Mouse (Mus musculus) hindbrain, embryonic 13.5 days (tissue): ENCODE data around the gene Slc25a43. TPM values are rescaled to one million over a fixed set of nuclear protein-coding genes. Genes with fewer than 3 reads are reported as not detected.
"Not testable (repeated sequence)": the region's sequence is repeated elsewhere in the genome, so short reads cannot be mapped to it uniquely, and the experiment has no call there.

Experiments used
- ATAC-seq: fragments of 200-750 bp; cut with Nextera tagmentation; 2 replicates; pipeline ENCODE4 v1.8.0; 2017; ENCODE audit warnings: moderate TSS enrichment; ENCODE audit not compliant: low FRiP score
- H3K27ac ChIP-seq: fragments of 300-500 bp; sonication (generic); 2 replicates; pipeline ENCODE4 v1.5.1; 2015; ENCODE audit warnings: inconsistent platforms, mild to moderate bottlenecking, moderate library complexity
- H3K27me3 ChIP-seq: fragments of 300-500 bp; sonication (generic); 2 replicates; pipeline ENCODE4 v1.6.1; 2015; ENCODE audit warnings: mild to moderate bottlenecking, inconsistent platforms
- H3K36me3 ChIP-seq: fragments of 300-500 bp; sonication (generic); 2 replicates; pipeline ENCODE4 v1.6.1; 2015; ENCODE audit warnings: mild to moderate bottlenecking, inconsistent platforms
- H3K4me1 ChIP-seq: fragments of 300-500 bp; sonication (generic); replicated peaks from 2 replicates; pipeline ENCODE4 v1.6.1; 2015; ENCODE audit warnings: inconsistent platforms
- H3K4me2 ChIP-seq: fragments of 300-500 bp; sonication (generic); 2 replicates; pipeline ENCODE4 v1.6.1; 2015; ENCODE audit warnings: inconsistent platforms, mild to moderate bottlenecking, moderate library complexity
- H3K4me3 ChIP-seq: fragments of 300-500 bp; sonication (generic); 2 replicates; pipeline ENCODE4 v1.5.1; 2015; ENCODE audit warnings: mild to moderate bottlenecking, inconsistent platforms
- H3K9ac ChIP-seq: fragments of 300-500 bp; sonication (generic); 2 replicates; pipeline ENCODE4 v1.6.1; 2015; ENCODE audit warnings: mild to moderate bottlenecking, inconsistent platforms
- H3K9me3 ChIP-seq: fragments of 300-500 bp; sonication (generic); 2 replicates; pipeline ENCODE4 v1.6.1; 2016; ENCODE audit warnings: inconsistent platforms
- WGBS: fragments of 180-500 bp; shearing (Covaris S2); methylation state at CpG from one replicate; pipeline ENCODE4 v1.1.7; 2015; 5-methylcytosine and 5-hydroxymethylcytosine counted together
- polyA plus RNA-seq: library from polyadenylated mRNA; unstranded; fragments of >200 nt; fragmentation: Nextera tagmentation; extraction: Ambion mirVana; gene quantifications from 2 replicates; pipeline ENCODE4 v1.2.1, GENCODE M21; 2015

Gene Slc25a43
- polyA plus RNA-seq, 1 experiment from 2014 or later: 0.92 TPM

DNA sequence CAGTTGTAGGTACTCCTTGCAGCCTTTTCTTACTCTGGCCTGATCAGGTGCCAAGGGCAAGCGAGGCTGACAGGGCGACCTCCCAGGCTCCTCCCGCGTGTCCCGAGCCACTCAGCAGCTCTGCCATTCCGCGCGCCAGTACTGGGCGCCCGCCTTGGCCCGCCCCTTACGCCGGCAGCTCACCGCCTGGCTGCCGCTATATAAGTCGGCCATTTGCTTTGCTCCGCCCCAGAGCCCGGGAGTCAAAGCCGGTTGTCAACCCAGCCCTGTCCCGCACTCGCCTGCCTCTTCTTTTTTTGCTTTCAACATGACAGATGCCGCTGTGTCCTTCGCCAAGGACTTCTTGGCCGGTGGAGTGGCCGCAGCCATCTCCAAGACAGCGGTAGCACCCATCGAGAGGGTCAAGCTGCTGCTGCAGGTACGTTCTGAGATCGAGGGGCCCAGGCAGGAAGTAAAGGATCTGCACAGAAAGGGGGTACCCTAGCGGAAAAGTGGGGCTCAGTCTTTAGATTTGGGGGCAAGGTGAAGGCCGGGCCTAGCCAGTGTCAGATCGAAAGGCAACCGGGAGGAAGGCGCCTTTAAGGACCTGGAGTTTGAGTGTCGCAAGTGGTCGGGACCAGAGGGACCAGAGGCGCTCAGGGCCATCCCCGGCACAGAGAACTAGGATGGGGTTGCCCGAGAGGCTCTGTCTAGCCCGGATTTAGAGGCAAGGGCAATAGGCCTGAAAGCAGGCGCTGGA, 52.1 kb downstream of the Slc25a43 start, which contains the start of gene Slc25a5:
TSS of gene Slc25a5 (plus strand) at position 228 of the 739 bp plus-strand sequence.
- Histone ChIP-seq H3K27ac (peak within 1 kb of the TSS; percentile 91), H3K36me3 (peaks cover 9% of the 10 kb centered on the region), H3K27me3 (no peaks in the 10 kb centered on the region), H3K4me2 (peak within 1 kb of the TSS; percentile 55), H3K9me3 (no peaks in the 10 kb centered on the region), H3K9ac (peak within 1 kb of the TSS; percentile 80), H3K4me3 (peak within 1 kb of the TSS; percentile 59), H3K4me1 (peaks cover 9% of the 10 kb centered on the region; the same call in 1 of the 2 replicates)
- 19% methylated on average over 41 of the region's 41 CpGs for WGBS
- peak; percentile 96 for ATAC-seq

DNA sequence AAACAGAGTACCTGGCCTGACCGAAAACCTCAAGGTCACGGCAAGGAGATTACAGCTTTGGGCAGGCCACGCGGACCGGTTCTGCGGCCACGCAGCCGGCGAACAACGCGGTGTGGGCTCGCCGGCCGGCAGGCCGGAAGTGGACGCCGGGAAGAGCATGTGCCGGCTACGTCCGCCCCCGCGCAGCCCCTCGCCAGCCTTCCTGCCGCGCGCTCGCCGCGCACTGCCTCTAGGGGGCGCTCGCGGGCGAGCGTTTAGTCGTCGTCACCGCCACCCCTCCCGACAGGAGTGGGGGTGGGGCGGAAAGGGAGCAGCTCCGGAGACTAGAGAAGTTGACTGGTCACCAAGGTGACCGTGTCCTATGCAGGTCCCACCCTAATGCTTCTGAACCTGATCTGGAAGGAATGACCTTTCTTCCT, 52.7 kb downstream of the Slc25a43 start:
- 21% methylated on average over 35 of the region's 41 CpGs for WGBS
- H3K27me3 ChIP-seq: no peaks in the 10 kb centered on the region
- peaks cover 9% of the 10 kb centered on the region; the same call in 1 of the 2 replicates for H3K4me1 ChIP-seq
- H3K9me3 ChIP-seq: no peaks in the 10 kb centered on the region
- H3K27ac ChIP-seq: peak overlapping the region; percentile 91
- H3K9ac ChIP-seq: peak overlapping the region; percentile 80
- H3K4me3 ChIP-seq: peak overlapping the region; percentile 59
- peak; percentile 79 for ATAC-seq
- H3K36me3 ChIP-seq: peaks cover 9% of the 10 kb centered on the region
- peak overlapping the region; percentile 55 for H3K4me2 ChIP-seq

DNA sequence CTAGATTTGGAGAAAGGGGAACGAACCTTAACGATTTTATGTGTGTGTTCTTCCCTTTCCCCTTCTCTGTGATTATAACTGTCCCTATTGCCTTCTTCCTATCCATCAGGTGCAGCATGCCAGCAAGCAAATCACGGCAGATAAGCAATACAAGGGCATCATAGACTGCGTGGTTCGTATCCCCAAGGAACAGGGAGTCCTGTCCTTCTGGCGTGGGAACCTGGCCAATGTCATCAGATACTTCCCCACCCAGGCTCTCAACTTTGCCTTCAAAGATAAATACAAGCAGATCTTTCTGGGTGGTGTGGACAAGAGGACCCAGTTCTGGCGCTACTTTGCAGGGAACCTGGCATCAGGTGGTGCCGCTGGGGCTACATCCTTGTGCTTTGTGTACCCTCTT, 53.3 kb downstream of the Slc25a43 start:
- not testable (repeated sequence) for H3K9me3 ChIP-seq, H3K27me3 ChIP-seq, ATAC-seq, H3K36me3 ChIP-seq, H3K4me1 ChIP-seq
- peak overlapping the region; percentile 55 for H3K4me2 ChIP-seq
- peak overlapping the region; percentile 59 for H3K4me3 ChIP-seq
- peak overlapping the region; percentile 91; the same call in 1 of the 2 replicates for H3K27ac ChIP-seq
- peak overlapping the region; percentile 80 for H3K9ac ChIP-seq
- WGBS: 75% methylated on average over 8 of the region's 8 CpGs

DNA sequence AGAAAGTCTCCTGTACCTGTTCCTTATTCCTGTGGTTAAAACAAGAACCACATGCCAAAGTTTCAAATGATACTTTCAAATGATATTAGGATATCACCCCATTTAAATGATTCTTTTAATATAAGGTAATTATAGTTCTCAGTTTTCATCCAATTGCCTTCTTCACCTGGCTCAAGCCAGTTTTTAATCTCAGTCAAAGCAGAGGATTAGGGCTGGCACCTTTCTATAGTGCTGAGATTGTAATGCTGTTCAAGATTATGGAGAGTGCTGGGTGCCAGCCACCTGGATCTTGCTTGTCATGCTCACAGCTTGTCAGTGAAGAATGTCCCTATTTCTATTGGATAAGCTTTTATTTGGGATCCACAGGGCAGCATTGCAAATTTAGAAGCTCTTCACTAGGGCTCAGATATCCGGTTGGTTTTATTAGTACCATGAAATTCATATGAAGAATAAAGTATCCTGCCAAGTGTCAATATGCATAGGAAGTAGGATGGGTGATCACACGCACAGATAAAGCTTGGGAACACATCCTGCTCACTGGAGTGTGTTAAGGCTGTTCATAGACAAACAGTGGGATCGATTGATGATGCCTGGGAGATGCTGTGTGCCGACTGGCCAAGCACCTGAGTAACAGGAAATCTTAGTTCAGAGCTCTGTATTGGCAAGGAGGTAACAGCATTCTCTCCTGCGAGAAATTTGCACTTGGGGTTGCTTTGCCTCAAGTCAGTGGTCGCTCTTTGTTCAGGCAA, 55.8 kb downstream of the Slc25a43 start:
- no peaks in the 10 kb centered on the region for H3K27me3 ChIP-seq
- ATAC-seq: no peak
- no peak overlapping the region for H3K9ac ChIP-seq
- no peak overlapping the region for H3K27ac ChIP-seq
- no peak overlapping the region for H3K4me2 ChIP-seq
- H3K4me3 ChIP-seq: no peak overlapping the region
- 53% methylated on average over 6 of the region's 6 CpGs for WGBS
- no peaks in the 10 kb centered on the region for H3K9me3 ChIP-seq
- H3K4me1 ChIP-seq: peaks cover 9% of the 10 kb centered on the region; the same call in 1 of the 2 replicates
- H3K36me3 ChIP-seq: peaks cover 9% of the 10 kb centered on the region

DNA sequence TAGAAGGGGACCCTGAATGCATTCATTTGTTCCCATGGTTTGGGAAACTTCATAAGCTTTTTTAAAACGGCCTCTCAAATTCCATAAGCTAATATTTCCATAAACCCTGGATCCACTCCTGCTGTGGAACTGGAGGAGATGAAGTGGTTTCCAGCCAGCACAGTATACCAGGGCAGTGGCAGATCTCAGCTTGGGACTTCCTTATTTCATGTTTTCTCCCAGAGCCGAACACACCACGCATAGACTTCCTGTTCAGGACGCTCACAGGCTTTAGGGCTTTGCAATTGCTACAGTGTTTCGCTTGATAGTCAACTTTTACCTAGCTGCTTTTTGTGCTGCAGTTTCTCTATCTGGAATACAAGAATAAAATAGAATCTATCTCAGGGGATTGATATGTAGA, 59.7 kb downstream of the Slc25a43 start:
- no peaks in the 10 kb centered on the region for H3K27me3 ChIP-seq
- H3K4me2 ChIP-seq: no peak overlapping the region
- ATAC-seq: no peak
- H3K9ac ChIP-seq: no peak overlapping the region
- 83% methylated on average over 5 of the region's 5 CpGs for WGBS
- no peak overlapping the region for H3K27ac ChIP-seq
- H3K9me3 ChIP-seq: no peaks in the 10 kb centered on the region
- H3K36me3 ChIP-seq: 0 out of 2 replicates have a peak, but pooled peaks cover 3% of the 10 kb centered on the region
- H3K4me3 ChIP-seq: no peak overlapping the region
- peaks cover 7% of the 10 kb centered on the region for H3K4me1 ChIP-seq

DNA sequence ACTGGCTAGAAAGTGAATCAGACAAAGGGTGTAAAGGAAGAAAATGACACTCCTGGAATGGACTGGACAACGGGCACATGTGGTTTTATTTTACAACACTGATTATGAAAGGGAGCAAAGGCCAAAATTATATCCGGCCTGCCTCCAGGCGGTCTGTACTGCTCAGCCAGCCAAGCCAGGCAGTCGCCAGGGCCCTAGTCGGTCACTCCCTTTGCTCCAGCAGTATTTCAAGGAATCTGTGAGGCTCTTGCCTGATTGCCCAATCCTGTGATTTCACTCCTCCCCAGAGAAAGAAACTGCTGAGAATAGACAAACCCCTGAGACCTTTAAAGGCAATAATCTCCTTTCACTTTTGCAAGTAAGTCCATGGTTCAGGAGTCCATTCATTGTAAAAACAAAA, 60.7 kb downstream of the Slc25a43 start:
- WGBS: 76% methylated on average over 5 of the region's 5 CpGs
- no peak overlapping the region for H3K4me3 ChIP-seq
- peaks cover 7% of the 10 kb centered on the region for H3K4me1 ChIP-seq
- no peak overlapping the region for H3K9ac ChIP-seq
- H3K36me3 ChIP-seq: no peaks in the 10 kb centered on the region
- no peak overlapping the region for H3K4me2 ChIP-seq
- H3K27ac ChIP-seq: no peak overlapping the region
- no peaks in the 10 kb centered on the region for H3K9me3 ChIP-seq
- no peaks in the 10 kb centered on the region for H3K27me3 ChIP-seq
- no peak for ATAC-seq

DNA sequence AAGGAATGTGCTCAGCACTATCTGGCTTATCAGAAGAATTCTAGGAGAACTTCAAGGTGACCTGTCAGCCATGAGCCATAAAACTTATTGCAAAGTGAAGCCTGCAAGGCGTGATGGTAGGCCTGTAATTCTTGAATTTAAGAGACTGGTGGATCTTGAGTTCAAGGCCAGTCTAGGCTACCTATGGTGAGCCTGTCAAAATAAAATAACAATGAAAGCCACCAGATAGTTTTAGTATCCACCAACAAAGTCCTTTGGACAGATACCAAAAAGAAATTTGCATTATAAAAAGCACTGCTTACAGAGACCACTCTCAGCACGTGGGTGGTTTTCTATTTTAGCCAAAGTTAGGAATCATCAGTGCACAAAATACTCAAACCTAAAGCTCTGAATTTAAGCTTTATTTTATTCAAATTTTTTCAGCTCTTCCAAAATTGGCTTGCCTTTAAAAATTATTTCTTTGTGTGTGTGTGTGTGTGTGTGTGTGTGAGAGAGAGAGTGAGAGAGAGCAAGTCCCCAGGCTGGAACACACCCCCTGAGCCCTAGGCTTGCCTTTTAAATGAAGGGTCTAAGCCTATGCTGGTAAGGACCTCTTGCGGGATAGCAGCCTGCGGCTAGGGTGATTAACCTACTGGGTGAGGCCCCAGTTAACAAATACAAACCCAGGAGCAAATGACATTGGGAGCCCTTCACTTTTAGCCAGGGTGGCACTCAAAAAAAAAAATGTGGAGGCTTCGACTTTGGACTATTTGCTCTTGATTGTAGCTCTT, 62.2 kb downstream of the Slc25a43 start:
- 51% methylated on average over 5 of the region's 5 CpGs for WGBS

DNA sequence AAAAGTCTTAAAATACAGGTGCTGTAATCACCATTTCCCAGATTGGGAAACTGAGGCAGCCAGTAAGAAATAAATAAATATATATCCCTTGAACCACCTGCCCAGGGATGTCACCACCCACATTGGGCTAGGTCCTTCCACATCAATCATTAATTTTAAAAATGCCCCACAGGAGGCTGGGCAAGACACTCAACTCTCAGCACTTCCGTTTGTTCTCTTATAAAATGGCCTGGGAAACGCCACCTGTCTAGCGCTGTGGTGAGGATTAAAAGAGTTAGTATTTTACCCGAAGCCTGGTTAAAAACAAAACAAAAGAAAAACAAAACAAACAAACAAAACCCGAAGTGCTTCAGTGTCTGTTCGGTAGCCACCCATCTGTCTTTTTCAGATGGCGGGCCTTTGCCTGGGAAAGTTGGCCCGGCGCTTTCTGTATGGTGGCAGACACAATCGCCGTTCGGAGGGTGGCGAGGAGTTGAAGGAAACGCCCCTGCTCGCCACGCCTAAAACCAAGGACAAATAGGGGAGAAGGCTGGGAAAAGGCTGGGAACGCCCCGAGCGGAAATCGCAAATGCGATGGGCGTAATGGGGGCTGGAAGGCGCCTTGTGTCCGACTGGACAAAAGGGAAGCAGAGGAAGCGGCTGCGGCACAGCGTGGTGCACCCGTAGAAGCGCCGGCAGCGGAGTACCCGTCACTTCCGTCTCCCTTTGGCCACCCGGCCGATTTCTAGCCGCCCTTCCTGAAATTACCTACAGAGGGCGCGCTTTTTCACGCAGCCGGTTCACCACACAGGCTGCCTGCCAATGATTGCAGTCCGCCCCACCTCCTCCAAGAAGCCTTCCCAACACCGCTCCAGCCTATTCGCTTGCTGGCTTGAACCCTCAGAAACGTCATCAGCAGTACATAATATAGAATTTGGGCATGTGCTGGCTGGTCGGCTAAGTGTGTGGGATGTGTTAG, 64.2 kb downstream of the Slc25a43 start:
- Histone ChIP-seq H3K27me3 (no peaks in the 10 kb centered on the region), H3K9ac (peak overlapping the region; percentile 55), H3K4me3 (peak overlapping the region; percentile 36), H3K4me2 (peak overlapping the region; percentile 50), H3K27ac (peak overlapping the region; percentile 85), H3K4me1 (peaks cover 7% of the 10 kb centered on the region), H3K36me3 (no peaks in the 10 kb centered on the region), H3K9me3 (no peaks in the 10 kb centered on the region)
- peak; percentile 89 for ATAC-seq
- WGBS: 17% methylated on average over 44 of the region's 45 CpGs

More for the DNA sequence above, 62.2 kb downstream of the Slc25a43 start:
- Histone ChIP-seq H3K27ac (no peak overlapping the region), H3K4me3 (no peak overlapping the region), H3K9ac (no peak overlapping the region), H3K4me1 (peaks cover 7% of the 10 kb centered on the region), H3K9me3 (no peaks in the 10 kb centered on the region), H3K27me3 (no peaks in the 10 kb centered on the region), H3K4me2 (no peak overlapping the region), H3K36me3 (no peaks in the 10 kb centered on the region)
- ATAC-seq: no peak

DNA sequence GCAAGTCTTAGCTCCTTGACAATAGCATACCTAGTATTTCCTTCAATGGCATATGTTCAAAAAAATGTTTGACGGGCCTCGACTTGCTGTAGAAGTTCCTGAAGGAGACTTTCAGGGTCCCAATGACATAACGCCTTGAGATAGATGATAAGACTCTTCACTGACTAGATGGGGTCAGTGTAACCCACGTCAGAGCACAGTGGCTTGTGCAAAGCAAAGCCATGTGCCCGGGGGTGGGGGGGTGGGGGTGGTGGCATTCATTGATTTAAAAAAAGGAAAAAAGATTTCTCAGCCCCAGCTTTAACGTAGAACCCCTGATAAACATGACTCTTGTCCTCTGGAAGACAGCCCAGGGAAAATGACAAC, 64.8 kb downstream of the Slc25a43 start:
- H3K27me3 ChIP-seq: no peaks in the 10 kb centered on the region
- peaks cover 7% of the 10 kb centered on the region for H3K4me1 ChIP-seq
- peak overlapping the region; percentile 50 for H3K4me2 ChIP-seq
- peak; percentile 44 for ATAC-seq
- no peak overlapping the region; the same call in 1 of the 2 replicates for H3K9ac ChIP-seq
- no peaks in the 10 kb centered on the region for H3K9me3 ChIP-seq
- H3K4me3 ChIP-seq: peak overlapping the region; percentile 36
- peak overlapping the region; percentile 85 for H3K27ac ChIP-seq
- 59% methylated on average over 6 of the region's 6 CpGs for WGBS
- no peaks in the 10 kb centered on the region for H3K36me3 ChIP-seq

DNA sequence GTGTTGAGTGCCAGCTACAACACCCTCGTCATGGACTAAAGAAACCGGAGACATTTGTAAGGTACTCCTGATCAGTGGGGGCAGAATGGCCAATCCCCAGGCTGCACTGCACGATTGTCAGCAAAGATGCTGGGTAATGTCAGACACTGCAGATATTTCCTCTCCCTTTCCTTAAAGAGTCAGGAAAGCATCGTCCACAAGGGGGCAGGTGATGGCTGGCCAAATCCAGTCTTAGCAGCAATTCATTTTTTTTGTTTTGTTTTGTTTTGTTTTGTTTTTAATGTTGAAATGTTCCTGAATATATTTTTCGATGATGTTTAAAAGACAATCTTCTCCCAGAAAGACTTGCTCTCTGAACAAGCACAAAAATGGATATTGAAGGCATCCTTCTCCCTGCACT, 67.9 kb downstream of the Slc25a43 start:
- Histone ChIP-seq H3K4me1 (peaks cover 12% of the 10 kb centered on the region), H3K9me3 (no peaks in the 10 kb centered on the region), H3K4me2 (no peak overlapping the region), H3K4me3 (no peak overlapping the region), H3K27ac (no peak overlapping the region), H3K36me3 (no peaks in the 10 kb centered on the region), H3K27me3 (no peaks in the 10 kb centered on the region), H3K9ac (no peak overlapping the region)
- 47% methylated on average over 5 of the region's 5 CpGs for WGBS
- no peak for ATAC-seq

DNA sequence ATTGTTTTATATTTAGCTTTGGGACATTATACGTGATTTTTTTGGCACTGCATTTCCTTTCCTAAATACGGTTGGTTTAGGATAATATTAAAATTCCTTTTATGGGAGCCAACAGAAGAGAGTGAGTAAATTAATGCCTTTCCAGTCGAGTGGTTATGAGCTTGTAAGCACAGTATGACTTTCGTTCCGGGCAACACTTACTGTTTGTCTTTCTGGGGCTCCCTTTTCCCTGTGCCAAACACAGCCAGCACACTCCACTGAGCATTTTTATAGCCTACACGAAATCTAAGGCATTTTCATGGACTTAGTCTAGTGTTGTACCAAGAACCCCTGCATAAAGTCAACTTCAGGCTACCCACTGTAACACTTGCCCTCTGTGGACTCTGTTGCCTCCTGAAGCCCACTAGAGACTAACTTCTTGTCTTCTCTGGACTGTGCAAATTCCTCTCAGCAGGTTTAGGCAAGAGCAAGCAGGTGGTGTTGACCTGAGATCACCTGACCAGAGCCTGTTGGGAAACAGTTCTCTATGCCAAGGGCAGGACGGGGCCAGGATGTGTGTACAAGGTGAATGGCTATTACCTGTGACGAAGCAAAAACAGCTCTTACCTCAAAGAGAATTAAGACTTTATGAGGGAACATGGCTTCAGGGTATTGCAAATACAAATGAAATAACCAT, 70.8 kb downstream of the Slc25a43 start:
- ATAC-seq: no peak
- H3K9me3 ChIP-seq: no peaks in the 10 kb centered on the region
- H3K4me3 ChIP-seq: no peak overlapping the region
- no peaks in the 10 kb centered on the region for H3K36me3 ChIP-seq
- no peaks in the 10 kb centered on the region for H3K27me3 ChIP-seq
- WGBS: 81% methylated on average over 8 of the region's 8 CpGs
- H3K4me1 ChIP-seq: peaks cover 7% of the 10 kb centered on the region
- H3K9ac ChIP-seq: no peak overlapping the region
- no peak overlapping the region for H3K27ac ChIP-seq
- no peak overlapping the region for H3K4me2 ChIP-seq
